Mouse (Mus musculus) right cerebral cortex, postnatal 25 days (tissue): ENCODE measurements around the gene Coa4.
"Not testable (repeated sequence)": the region's sequence is repeated elsewhere in the genome, so short reads cannot be mapped to it uniquely, and the experiment has no call there.

Experiments
- DNase-seq: peaks from one replicate; pipeline ENCODE4 v3.0.0; 2022

The Coa4 gene

GRCm38 (mm10) chr7:100506494-100506893 lies 30.4 kb upstream of the Coa4 start:
- DNase-seq = no peak

- no peak for DNase-seq
These were observed 28.2 kb upstream of the Coa4 start for GRCm38 (mm10) chr7:100508670-100509069.

GRCm38 (mm10) chr7:100511602-100512001 lies 25.3 kb upstream of the Coa4 start:
- no peak for DNase-seq

- DNase-seq = no peak
These were observed 22.3 kb upstream of the Coa4 start, which contains the start of gene Dnajb13 for GRCm38 (mm10) chr7:100514573-100514972. Gene Dnajb13, minus strand, starts transcription at chr7:100514960.

- no peak for DNase-seq
These were observed 16.7 kb upstream of the Coa4 start for GRCm38 (mm10) chr7:100520204-100520603.

GRCm38 (mm10) chr7:100520663-100521285 lies 16.1 kb upstream of the Coa4 start:
- peak; percentile 76 for DNase-seq

- DNase-seq = no peak
These were observed 14.6 kb upstream of the Coa4 start for GRCm38 (mm10) chr7:100522222-100522621.

- no peak for DNase-seq
These were observed 12.2 kb upstream of the Coa4 start for GRCm38 (mm10) chr7:100524669-100525068.

GRCm38 (mm10) chr7:100530766-100531165 lies 6.1 kb upstream of the Coa4 start:
- DNase-seq = no peak

GRCm38 (mm10) chr7:100533503-100533902 lies 3.4 kb upstream of the Coa4 start:
- DNase-seq = no peak

GRCm38 (mm10) chr7:100534216-100534615 lies 2.7 kb upstream of the Coa4 start:
- no peak for DNase-seq

GRCm38 (mm10) chr7:100535831-100536230 lies 1.0 kb upstream of the Coa4 start:
- no peak for DNase-seq

GRCm38 (mm10) chr7:100537519-100537902 lies 640 bp downstream of the Coa4 start:
- no peak for DNase-seq

GRCm38 (mm10) chr7:100539516-100539915 lies 2.6 kb downstream of the Coa4 start:
- DNase-seq = no peak

GRCm38 (mm10) chr7:100544437-100544836 lies 7.6 kb downstream of the Coa4 start:
- no peak for DNase-seq

- no peak for DNase-seq
These were observed 10.8 kb downstream of the Coa4 start for GRCm38 (mm10) chr7:100547631-100548030.

- no peak for DNase-seq
These were observed 12.9 kb downstream of the Coa4 start for GRCm38 (mm10) chr7:100549796-100550195.

- DNase-seq = peak; percentile 35
These were observed 13.6 kb downstream of the Coa4 start for GRCm38 (mm10) chr7:100550338-100551007.

GRCm38 (mm10) chr7:100554939-100555338 lies 18.1 kb downstream of the Coa4 start:
- no peak for DNase-seq

GRCm38 (mm10) chr7:100555431-100555951 lies 18.6 kb downstream of the Coa4 start:
- peak; percentile 59 for DNase-seq

- DNase-seq = no peak
These were observed 20.4 kb downstream of the Coa4 start for GRCm38 (mm10) chr7:100557241-100557640.

GRCm38 (mm10) chr7:100559331-100559730 lies 22.5 kb downstream of the Coa4 start:
- DNase-seq = no peak

GRCm38 (mm10) chr7:100561861-100562587 lies 25.2 kb downstream of the Coa4 start:
- no peak for DNase-seq

GRCm38 (mm10) chr7:100567238-100567637 lies 30.4 kb downstream of the Coa4 start:
- not testable (repeated sequence) for DNase-seq
